Mouse (Mus musculus): ENCODE data around the gene Agap1. TPM values are rescaled to one million over a fixed set of nuclear protein-coding genes. Genes with fewer than 3 reads are reported as not detected.

Agap1 gene
- total RNA-seq, 2 experiments from 2014 or later, result 292 to 293 TPM

- TF ChIP-seq CTCF (conservative IDR thresholded peaks at IDR 0.05), result no peak
- Histone ChIP-seq H3K27ac (no peak overlapping the region), H3K4me3 (peak overlapping the region; percentile 28)
These were observed 295.9 kb downstream of the Agap1 start for GRCm38 (mm10) chr1:89750495-89750894.

DNA sequence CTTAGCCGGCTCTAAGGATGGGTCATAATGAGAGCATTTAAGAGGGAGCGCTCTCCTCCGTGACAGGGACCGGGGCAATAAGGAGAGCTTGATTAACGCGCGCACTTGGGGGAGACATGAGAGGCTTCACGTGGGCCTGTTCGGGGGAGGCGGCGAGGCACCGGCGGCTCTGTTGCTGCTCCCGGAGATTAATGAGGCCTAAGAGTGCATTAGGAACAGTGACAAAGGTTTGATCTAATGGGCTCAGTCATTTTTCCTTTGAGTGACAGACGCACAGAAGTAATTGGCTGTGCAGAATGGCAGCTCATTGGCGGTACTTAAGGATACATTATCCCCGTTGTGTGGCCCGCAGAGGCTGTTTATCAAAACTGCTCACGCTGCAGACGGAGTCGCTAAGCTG is 296.3 kb downstream of the Agap1 start:
- no peak for DNase-seq (ENCODE audit: low spot score in 2 of 2)
- peak overlapping the region; percentile 28 for H3K4me3 ChIP-seq
- H3K27ac ChIP-seq, result 0 out of 2 replicates have a peak overlapping the region, but pooled peaks have one; percentile 32
- TF ChIP-seq CTCF (conservative IDR thresholded peaks at IDR 0.05), result no peak

More at GRCm38 (mm10) chr1:89750495-89750894, 295.9 kb downstream of the Agap1 start:
- no peak for DNase-seq (ENCODE audit: low spot score in 2 of 2)

DNA sequence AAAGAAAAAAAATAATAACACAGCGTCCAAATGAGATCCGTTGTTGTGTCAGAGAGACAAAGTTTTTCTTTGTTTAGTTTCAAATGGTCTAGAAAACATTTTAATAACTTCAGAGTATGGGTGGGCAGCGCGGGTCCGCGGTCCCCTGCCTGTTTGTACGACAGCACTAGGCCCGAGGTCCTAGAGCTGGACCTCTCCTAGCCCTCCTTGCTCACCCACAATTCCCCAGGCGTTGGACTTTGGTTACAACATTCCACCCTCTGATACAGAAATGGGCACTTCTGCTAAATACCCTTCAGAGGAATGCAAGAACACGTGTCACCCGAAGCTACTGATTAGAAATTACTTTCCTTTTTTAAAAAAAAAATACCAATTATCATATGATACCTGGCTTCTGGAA is 296.7 kb downstream of the Agap1 start:
- DNase-seq (ENCODE audit: low spot score in 2 of 2), result no peak
- peak overlapping the region; percentile 28 for H3K4me3 ChIP-seq
- no peak overlapping the region for H3K27ac ChIP-seq
- no peak for TF ChIP-seq CTCF (conservative IDR thresholded peaks at IDR 0.05)

- no peak overlapping the region for H3K27ac ChIP-seq
- TF ChIP-seq CTCF (conservative IDR thresholded peaks at IDR 0.05), result peak; percentile 66
- DNase-seq (ENCODE audit: low spot score in 2 of 2), result no peak
- H3K4me3 ChIP-seq, result no peak overlapping the region
These were observed 298.1 kb downstream of the Agap1 start for GRCm38 (mm10) chr1:89752659-89753058.

DNA sequence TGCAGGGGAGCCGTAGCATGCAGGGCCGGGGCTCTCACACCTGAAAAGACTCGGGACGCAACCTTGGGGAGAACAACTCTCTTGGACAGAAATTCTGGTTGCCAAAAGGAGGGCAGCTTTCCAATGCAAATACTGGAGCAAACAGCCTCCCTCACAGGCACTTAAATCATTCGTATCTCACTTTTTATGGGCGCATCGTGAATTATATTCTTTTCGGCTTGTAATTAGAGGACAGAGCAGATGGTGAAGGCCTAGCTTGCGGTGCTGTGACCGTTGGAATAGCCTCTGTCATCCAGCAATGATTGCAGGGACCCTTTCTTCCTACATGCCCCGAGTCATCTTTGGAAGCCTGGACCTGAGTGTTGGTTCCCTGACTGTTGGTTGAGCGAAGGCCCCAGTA is 300.8 kb downstream of the Agap1 start:
- no peak overlapping the region for H3K27ac ChIP-seq

GRCm38 (mm10) chr1:89756387-89756786 is 301.8 kb downstream of the Agap1 start:
- DNase-seq (ENCODE audit: low spot score in 2 of 2), result no peak
- Histone ChIP-seq H3K4me3 (no peak overlapping the region), H3K27ac (no peak overlapping the region)
- no peak for TF ChIP-seq CTCF (conservative IDR thresholded peaks at IDR 0.05)

More for the DNA sequence above, 300.8 kb downstream of the Agap1 start:
- no peak for DNase-seq (ENCODE audit: low spot score in 2 of 2)
- TF ChIP-seq CTCF (conservative IDR thresholded peaks at IDR 0.05), result no peak
- no peak overlapping the region for H3K4me3 ChIP-seq

DNA sequence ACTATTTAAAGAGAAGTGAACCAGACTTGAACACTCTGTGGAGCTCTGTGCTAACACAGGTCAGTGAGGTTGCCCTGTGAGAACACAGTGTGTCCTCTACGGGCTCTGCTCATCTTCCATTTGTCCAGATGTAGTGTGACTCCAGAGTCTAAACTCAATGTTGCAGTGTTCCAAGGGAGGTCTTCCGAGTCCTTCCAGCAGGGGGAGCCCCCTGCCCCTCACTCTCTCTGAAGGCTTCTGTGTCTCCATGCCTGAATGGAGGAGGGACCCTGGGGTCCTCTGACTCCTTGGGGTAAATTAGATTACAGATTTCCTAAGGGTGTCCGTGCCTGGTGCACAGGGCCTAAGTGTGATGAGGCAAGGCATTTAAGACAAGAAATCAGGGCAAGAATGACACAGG is 302.9 kb downstream of the Agap1 start:
- no peak overlapping the region for H3K4me3 ChIP-seq
- no peak for DNase-seq (ENCODE audit: low spot score in 2 of 2)
- TF ChIP-seq CTCF (conservative IDR thresholded peaks at IDR 0.05), result peak; percentile 75
- H3K27ac ChIP-seq, result no peak overlapping the region

- H3K4me3 ChIP-seq, result no peak overlapping the region
- no peak overlapping the region for H3K27ac ChIP-seq
- DNase-seq (ENCODE audit: low spot score in 2 of 2), result no peak
- no peak for TF ChIP-seq CTCF (conservative IDR thresholded peaks at IDR 0.05)
These were observed 309.3 kb downstream of the Agap1 start for GRCm38 (mm10) chr1:89763912-89764311.

- no peak overlapping the region for H3K27ac ChIP-seq
- no peak overlapping the region for H3K4me3 ChIP-seq
- no peak for DNase-seq (ENCODE audit: low spot score in 2 of 2)
- TF ChIP-seq CTCF (conservative IDR thresholded peaks at IDR 0.05), result no peak
These were observed 312.3 kb downstream of the Agap1 start for GRCm38 (mm10) chr1:89766891-89767290.

GRCm38 (mm10) chr1:89769641-89770040 is 315.0 kb downstream of the Agap1 start:
- H3K4me3 ChIP-seq, result no peak overlapping the region
- no peak for DNase-seq (ENCODE audit: low spot score in 2 of 2)
- no peak for TF ChIP-seq CTCF (conservative IDR thresholded peaks at IDR 0.05)
- no peak overlapping the region for H3K27ac ChIP-seq

DNA sequence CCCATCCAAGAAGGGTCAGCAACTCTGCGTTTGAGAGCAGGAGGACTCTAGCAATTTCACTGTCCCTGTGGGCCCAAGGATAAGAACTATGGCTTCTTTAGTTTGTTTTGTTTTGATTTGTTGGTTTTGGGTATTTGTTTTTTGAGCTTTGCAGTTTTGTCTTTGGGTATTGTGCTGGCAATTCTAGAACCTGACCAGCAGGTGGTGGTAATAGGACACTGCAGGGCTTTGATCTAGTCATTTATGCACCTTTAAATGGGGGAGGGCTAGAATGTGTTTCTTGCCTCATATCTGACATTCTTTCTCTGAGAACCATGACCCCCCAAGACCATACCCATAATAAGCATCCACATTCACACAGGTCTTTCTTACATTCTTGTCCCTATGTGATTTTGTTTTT is 315.7 kb downstream of the Agap1 start:
- Histone ChIP-seq H3K4me3 (no peak overlapping the region), H3K27ac (no peak overlapping the region)
- peak; percentile 69 for TF ChIP-seq CTCF (conservative IDR thresholded peaks at IDR 0.05)
- DNase-seq (ENCODE audit: low spot score in 2 of 2), result no peak

GRCm38 (mm10) chr1:89775750-89776149 is 321.1 kb downstream of the Agap1 start:
- Histone ChIP-seq H3K4me3 (no peak overlapping the region), H3K27ac (no peak overlapping the region)
- no peak for DNase-seq (ENCODE audit: low spot score in 2 of 2)
- TF ChIP-seq CTCF (conservative IDR thresholded peaks at IDR 0.05), result no peak

- no peak for TF ChIP-seq CTCF (conservative IDR thresholded peaks at IDR 0.05)
These were observed 326.1 kb downstream of the Agap1 start for GRCm38 (mm10) chr1:89780675-89781074.

GRCm38 (mm10) chr1:89781861-89782260 is 327.3 kb downstream of the Agap1 start:
- Histone ChIP-seq H3K4me3 (no peak overlapping the region), H3K27ac (no peak overlapping the region)
- no peak for DNase-seq (ENCODE audit: low spot score in 2 of 2)
- no peak for TF ChIP-seq CTCF (conservative IDR thresholded peaks at IDR 0.05)

More at GRCm38 (mm10) chr1:89780675-89781074, 326.1 kb downstream of the Agap1 start:
- DNase-seq (ENCODE audit: low spot score in 2 of 2), result peak in 1 of 2 experiments; percentile 34
- Histone ChIP-seq H3K27ac (peak overlapping the region; percentile 28; the same call in 1 of the 2 replicates), H3K4me3 (no peak overlapping the region)

DNA sequence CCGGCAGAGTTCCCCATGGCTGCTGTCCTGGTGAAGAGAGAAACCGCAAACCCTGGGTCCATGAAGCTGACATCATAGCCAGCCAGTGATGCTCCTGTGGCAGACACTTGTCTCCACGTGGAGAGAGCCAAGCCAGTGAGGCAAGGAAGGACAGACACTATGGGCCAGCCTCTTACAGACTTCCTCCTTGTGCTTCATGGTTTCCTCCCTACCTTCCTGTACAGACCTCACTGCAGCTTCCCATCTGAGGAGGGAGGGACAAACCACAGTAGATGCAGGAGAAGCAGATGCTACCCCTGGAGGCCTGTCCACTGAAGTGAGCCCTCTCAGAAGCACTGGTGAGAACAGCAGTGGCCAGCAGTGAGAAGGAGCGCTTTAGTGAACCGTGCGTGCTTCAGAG is 332.2 kb downstream of the Agap1 start:
- DNase-seq (ENCODE audit: low spot score in 2 of 2), result no peak
- no peak for TF ChIP-seq CTCF (conservative IDR thresholded peaks at IDR 0.05)
- H3K27ac ChIP-seq, result no peak overlapping the region
- H3K4me3 ChIP-seq, result no peak overlapping the region
